Mouse (Mus musculus) ES-Bruce4 (cell line): Measurements from ENCODE around the gene Nckipsd. TPM values are rescaled to one million over a fixed set of nuclear protein-coding genes. Genes with fewer than 3 reads are reported as not detected.

Experiments used
- H3K27ac ChIP-seq: 2 replicates; pipeline ENCODE4 v1.5.1; 2012; ENCODE audit warnings: low read length, inconsistent platforms; ENCODE audit not compliant: insufficient read depth
- H3K27me3 ChIP-seq: 2 replicates; pipeline ENCODE4 v1.6.1; 2012; ENCODE audit warnings: mild to moderate bottlenecking, low read length, inconsistent platforms; ENCODE audit not compliant: control insufficient read depth, poor library complexity, insufficient read depth, severe bottlenecking
- H3K36me3 ChIP-seq: 2 replicates; pipeline ENCODE4 v1.6.1; 2012; ENCODE audit warnings: inconsistent platforms, mild to moderate bottlenecking, low read length, moderate library complexity; ENCODE audit not compliant: control insufficient read depth, poor library complexity, insufficient read depth, severe bottlenecking
- H3K4me1 ChIP-seq: one replicate; pipeline ENCODE4 v1.8.1; 2011; ENCODE audit warnings: low read length; ENCODE audit not compliant: control insufficient read depth, insufficient read depth
- H3K4me3 ChIP-seq: 2 replicates; pipeline ENCODE4 v1.5.1; 2011; ENCODE audit warnings: low read depth, mild to moderate bottlenecking, low read length
- H3K9ac ChIP-seq: 2 replicates; pipeline ENCODE4 v1.6.1; 2012; ENCODE audit warnings: low read depth, mild to moderate bottlenecking, inconsistent platforms; ENCODE audit not compliant: poor library complexity, severe bottlenecking
- H3K9me3 ChIP-seq: replicated peaks from 2 replicates; pipeline ENCODE4 v1.6.1; 2012; ENCODE audit warnings: mild to moderate bottlenecking, low read length, inconsistent platforms; ENCODE audit not compliant: control insufficient read depth, poor library complexity, insufficient read depth, severe bottlenecking
- CTCF ChIP-seq: IDR thresholded peaks from one replicate; pipeline ENCODE4 v1.8.1; 2011; ENCODE audit warnings: low read depth, low read length
- EP300 ChIP-seq: IDR thresholded peaks from 2 replicates; pipeline ENCODE4 v1.6.1; 2011; ENCODE audit warnings: low read depth, low read length; ENCODE audit not compliant: insufficient read depth
- POLR2A ChIP-seq: IDR thresholded peaks from one replicate; pipeline ENCODE4 v1.8.1; 2011; ENCODE audit warnings: low read length; ENCODE audit not compliant: insufficient read depth
- polyA plus RNA-seq: library from polyadenylated mRNA; stranded (reverse); fragments of >200 nt; gene quantifications from 2 replicates; pipeline ENCODE4 v1.2.4, GENCODE M21; 2011; ENCODE audit warnings: low read depth; ENCODE audit not compliant: missing spikeins, insufficient read depth, insufficient read length

Gene Nckipsd
- polyA plus RNA-seq, 1 experiment: 10.3 TPM

DNA sequence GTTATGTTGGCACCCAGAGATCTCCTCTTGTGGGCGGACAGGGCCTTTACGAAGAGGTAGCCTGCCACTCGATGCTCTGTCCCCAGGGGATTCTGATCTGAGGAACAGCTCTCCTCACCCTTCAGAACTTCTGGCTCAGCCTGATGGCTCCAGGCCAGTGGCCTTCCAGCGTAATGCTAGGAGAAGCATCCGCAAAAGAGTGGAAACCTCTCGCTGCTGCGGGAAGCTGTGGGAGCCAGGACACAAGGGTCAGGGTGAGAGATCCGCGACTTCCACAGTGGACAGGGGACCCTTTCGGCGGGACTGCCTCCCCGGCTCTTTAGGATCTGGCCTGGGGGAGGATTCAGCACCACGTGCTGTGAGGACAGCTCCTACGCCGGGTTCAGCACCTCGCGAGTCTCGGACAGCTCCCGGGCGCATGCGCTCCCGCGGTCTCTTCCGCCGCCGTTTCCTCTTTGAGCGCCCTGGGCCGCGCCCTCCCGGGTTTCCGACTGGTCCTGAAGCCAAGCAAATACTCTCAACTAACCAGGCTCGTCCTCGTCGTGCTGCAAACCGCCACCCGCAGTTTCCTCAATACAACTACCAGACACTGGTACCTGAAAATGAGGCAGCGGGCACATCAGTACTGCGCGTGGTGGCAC is 18.7 kb downstream of the Nckipsd start:
- TF ChIP-seq EP300 (no peak), POLR2A (no peak), CTCF (no peak)

DNA sequence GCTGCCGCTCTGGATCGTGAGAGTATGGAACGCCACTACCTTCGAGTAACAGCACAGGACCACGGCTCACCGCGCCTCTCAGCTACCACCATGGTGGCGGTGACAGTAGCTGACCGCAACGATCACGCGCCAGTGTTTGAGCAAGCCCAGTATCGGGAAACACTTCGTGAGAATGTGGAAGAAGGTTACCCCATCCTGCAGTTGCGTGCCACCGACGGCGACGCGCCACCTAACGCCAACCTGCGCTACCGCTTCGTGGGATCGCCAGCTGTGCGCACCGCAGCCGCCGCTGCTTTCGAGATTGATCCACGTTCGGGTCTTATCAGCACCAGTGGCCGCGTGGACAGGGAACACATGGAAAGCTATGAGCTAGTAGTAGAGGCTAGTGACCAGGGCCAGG is 19.3 kb downstream of the Nckipsd start:
- Histone ChIP-seq H3K4me3 (peak overlapping the region; percentile 81), H3K4me1 (peaks cover 2% of the 10 kb centered on the region), H3K36me3 (no peaks in the 10 kb centered on the region), H3K27ac (no peak overlapping the region), H3K27me3 (no peaks in the 10 kb centered on the region), H3K9me3 (no peaks in the 10 kb centered on the region), H3K9ac (no peak overlapping the region)
- TF ChIP-seq POLR2A (no peak), CTCF (no peak), EP300 (no peak)

More for the DNA sequence above, 18.7 kb downstream of the Nckipsd start:
- Histone ChIP-seq H3K9ac (no peak overlapping the region), H3K4me1 (peaks cover 2% of the 10 kb centered on the region), H3K27me3 (no peaks in the 10 kb centered on the region), H3K4me3 (peak overlapping the region; percentile 81), H3K9me3 (no peaks in the 10 kb centered on the region), H3K27ac (no peak overlapping the region), H3K36me3 (no peaks in the 10 kb centered on the region)

DNA sequence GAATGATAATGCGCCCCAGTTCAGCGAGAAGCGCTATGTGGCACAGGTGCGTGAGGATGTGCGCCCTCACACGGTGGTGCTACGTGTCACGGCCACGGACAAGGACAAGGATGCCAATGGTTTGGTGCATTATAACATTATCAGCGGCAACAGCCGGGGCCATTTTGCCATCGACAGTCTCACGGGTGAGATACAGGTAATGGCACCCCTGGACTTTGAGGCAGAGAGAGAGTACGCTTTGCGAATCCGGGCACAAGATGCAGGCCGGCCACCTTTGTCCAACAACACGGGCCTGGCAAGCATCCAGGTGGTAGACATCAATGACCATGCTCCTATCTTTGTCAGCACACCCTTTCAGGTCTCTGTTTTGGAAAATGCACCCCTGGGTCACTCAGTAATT is 19.7 kb downstream of the Nckipsd start:
- Histone ChIP-seq H3K4me1 (peaks cover 2% of the 10 kb centered on the region), H3K4me3 (peak overlapping the region; percentile 81), H3K36me3 (no peaks in the 10 kb centered on the region), H3K9me3 (no peaks in the 10 kb centered on the region), H3K9ac (no peak overlapping the region), H3K27me3 (no peaks in the 10 kb centered on the region), H3K27ac (no peak overlapping the region)
- peak; percentile 14 for TF ChIP-seq CTCF
- TF ChIP-seq EP300: no peak

DNA sequence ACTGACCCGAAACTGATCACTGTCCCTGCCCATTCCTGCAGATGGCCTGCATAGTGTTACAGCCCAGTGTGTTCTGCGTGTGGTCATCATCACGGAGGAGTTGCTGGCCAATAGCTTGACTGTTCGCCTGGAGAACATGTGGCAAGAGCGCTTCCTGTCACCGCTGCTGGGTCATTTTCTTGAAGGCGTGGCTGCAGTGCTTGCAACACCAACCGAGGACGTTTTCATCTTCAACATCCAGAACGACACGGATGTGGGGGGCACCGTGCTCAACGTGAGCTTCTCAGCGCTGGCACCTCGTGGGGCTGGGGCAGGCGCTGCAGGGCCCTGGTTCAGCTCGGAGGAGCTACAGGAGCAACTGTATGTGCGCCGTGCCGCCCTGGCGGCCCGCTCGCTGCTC is 23.5 kb downstream of the Nckipsd start:
- Histone ChIP-seq H3K9me3 (no peaks in the 10 kb centered on the region), H3K9ac (peak overlapping the region; percentile 22; the same call in 1 of the 2 replicates), H3K27me3 (no peaks in the 10 kb centered on the region), H3K4me3 (peak overlapping the region; percentile 75), H3K4me1 (peaks cover 2% of the 10 kb centered on the region), H3K36me3 (no peaks in the 10 kb centered on the region), H3K27ac (no peak overlapping the region)
- TF ChIP-seq EP300 (no peak), POLR2A (no peak), CTCF (no peak)

DNA sequence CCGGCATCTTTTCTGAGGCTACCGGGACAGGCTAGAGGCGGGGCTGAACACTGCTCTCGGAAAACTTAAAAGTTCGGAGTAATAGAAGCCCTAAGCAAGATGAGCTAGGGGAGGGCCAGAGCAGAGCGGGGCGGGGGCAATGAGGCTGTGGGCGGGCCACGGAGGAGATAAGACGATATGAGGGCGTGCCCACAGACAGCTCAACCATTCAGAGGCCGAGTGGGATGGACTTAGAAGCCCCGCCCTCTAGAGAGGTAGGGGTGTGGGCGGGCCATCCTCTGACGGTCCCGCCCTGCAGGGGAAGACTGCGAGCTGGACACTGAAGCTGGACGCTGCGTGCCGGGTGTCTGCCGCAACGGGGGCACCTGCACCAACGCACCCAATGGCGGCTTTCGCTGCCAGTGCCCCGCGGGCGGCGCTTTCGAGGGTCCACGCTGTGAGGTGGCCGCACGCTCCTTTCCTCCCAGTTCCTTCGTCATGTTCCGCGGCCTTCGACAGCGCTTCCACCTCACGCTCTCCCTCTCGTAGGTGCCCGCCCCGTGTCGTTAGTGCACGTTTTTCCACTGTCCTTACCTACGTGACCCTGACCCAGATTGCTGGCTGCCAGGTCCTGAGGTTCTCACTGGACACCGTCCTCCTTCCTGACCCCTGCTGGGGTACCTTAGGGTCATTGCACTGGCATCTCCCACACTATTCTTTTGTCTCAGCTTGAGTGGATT is 24.4 kb downstream of the Nckipsd start:
- Histone ChIP-seq H3K36me3 (no peaks in the 10 kb centered on the region), H3K9ac (peak overlapping the region; percentile 22; the same call in 1 of the 2 replicates), H3K4me1 (peaks cover 2% of the 10 kb centered on the region), H3K9me3 (no peaks in the 10 kb centered on the region), H3K27ac (no peak overlapping the region), H3K27me3 (no peaks in the 10 kb centered on the region), H3K4me3 (peak overlapping the region; percentile 75)
- TF ChIP-seq CTCF (no peak), EP300 (no peak), POLR2A (no peak)

DNA sequence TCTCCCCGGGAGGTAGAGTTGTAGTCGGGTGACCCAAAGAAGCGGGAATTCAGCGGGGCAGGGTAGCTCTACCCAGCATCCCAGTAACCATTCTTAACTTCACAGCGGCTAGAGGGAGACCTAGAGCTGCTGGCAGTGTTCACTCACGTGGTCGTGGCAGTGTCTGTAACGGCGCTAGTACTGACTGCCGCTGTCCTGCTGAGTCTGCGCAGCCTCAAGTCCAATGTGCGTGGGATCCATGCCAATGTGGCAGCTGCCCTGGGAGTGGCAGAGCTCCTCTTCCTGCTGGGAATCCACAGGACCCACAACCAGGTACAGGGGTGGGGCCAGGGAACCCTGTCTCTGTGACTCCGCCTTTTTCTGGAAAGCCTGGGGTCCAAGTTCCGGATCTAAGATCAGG is 34.8 kb downstream of the Nckipsd start:
- Histone ChIP-seq H3K9ac (no peak overlapping the region), H3K36me3 (no peaks in the 10 kb centered on the region), H3K4me3 (peak overlapping the region; percentile 30), H3K27ac (no peak overlapping the region), H3K27me3 (no peaks in the 10 kb centered on the region), H3K4me1 (peaks cover 2% of the 10 kb centered on the region), H3K9me3 (no peaks in the 10 kb centered on the region)
- TF ChIP-seq CTCF (peak; percentile 39), EP300 (0 out of 2 replicates have a peak, but pooled peaks have one; percentile 34), POLR2A (no peak)
